Mouse (Mus musculus) cerebellum, adult 18-20 months (tissue): ENCODE measurements around the gene Nav2.
A peak's percentile ranks its signal among the peaks of the same experiment; 100 is the strongest.

Experiments used
- DNase-seq, 2 experiments: peaks; one replicate each; pipeline ENCODE4 v3.0.0; 2021

The Nav2 gene

GRCm38 (mm10) chr7:49415131-49415530 is 506.6 kb downstream of the Nav2 start:
- DNase-seq = no peak

- no peak for DNase-seq
Observed at GRCm38 (mm10) chr7:49415716-49416115, 507.2 kb downstream of the Nav2 start.

- DNase-seq = no peak
Observed at GRCm38 (mm10) chr7:49418841-49419240, 510.3 kb downstream of the Nav2 start.

- DNase-seq = no peak
Observed at GRCm38 (mm10) chr7:49420139-49420802, 511.8 kb downstream of the Nav2 start.

- DNase-seq = no peak
Observed at GRCm38 (mm10) chr7:49421261-49421660, 512.7 kb downstream of the Nav2 start.

GRCm38 (mm10) chr7:49423943-49424342 is 515.4 kb downstream of the Nav2 start:
- no peak for DNase-seq

- DNase-seq = peak; percentile 46 to 68
Observed at GRCm38 (mm10) chr7:49426060-49426459, 517.5 kb downstream of the Nav2 start.

GRCm38 (mm10) chr7:49427843-49428242 is 519.3 kb downstream of the Nav2 start:
- peak in 1 of 2 experiments; percentile 35 for DNase-seq

GRCm38 (mm10) chr7:49428947-49429346 is 520.4 kb downstream of the Nav2 start:
- DNase-seq = no peak

- peak in 1 of 2 experiments; percentile 20 for DNase-seq
Observed at GRCm38 (mm10) chr7:49430808-49431207, 522.3 kb downstream of the Nav2 start.

- no peak for DNase-seq
Observed at GRCm38 (mm10) chr7:49433945-49434344, 525.4 kb downstream of the Nav2 start.

- no peak for DNase-seq
Observed at GRCm38 (mm10) chr7:49436492-49436891, 528.0 kb downstream of the Nav2 start.

GRCm38 (mm10) chr7:49437901-49438300 is 529.4 kb downstream of the Nav2 start:
- no peak for DNase-seq

GRCm38 (mm10) chr7:49439136-49439535 is 530.6 kb downstream of the Nav2 start:
- peak; percentile 43 to 56 for DNase-seq

GRCm38 (mm10) chr7:49440333-49440969 is 531.9 kb downstream of the Nav2 start:
- DNase-seq = peak; percentile 21 to 33

- no peak for DNase-seq
Observed at GRCm38 (mm10) chr7:49442174-49442573, 533.7 kb downstream of the Nav2 start.

- no peak for DNase-seq
Observed at GRCm38 (mm10) chr7:49448580-49448979, 540.1 kb downstream of the Nav2 start.

GRCm38 (mm10) chr7:49450261-49451141 is 542.0 kb downstream of the Nav2 start:
- DNase-seq = no peak

- DNase-seq = no peak
Observed at GRCm38 (mm10) chr7:49451240-49451639, 542.7 kb downstream of the Nav2 start.

- no peak for DNase-seq
Observed at GRCm38 (mm10) chr7:49452274-49452673, 543.8 kb downstream of the Nav2 start.

- DNase-seq = no peak
Observed at GRCm38 (mm10) chr7:49454601-49455000, 546.1 kb downstream of the Nav2 start.

- DNase-seq = peak; percentile 55 to 62
Observed at GRCm38 (mm10) chr7:49456148-49456547, 547.6 kb downstream of the Nav2 start.

GRCm38 (mm10) chr7:49457398-49457797 is 548.9 kb downstream of the Nav2 start:
- no peak for DNase-seq

GRCm38 (mm10) chr7:49457890-49458289 is 549.4 kb downstream of the Nav2 start:
- no peak for DNase-seq
